Mouse (Mus musculus) E14TG2a.4 (cell line): ENCODE measurements around the gene Mael.

Source experiments
- CTCF ChIP-seq: conservative IDR thresholded peaks from 2 replicates; pipeline ENCODE4 v1.5.1; 2014; ENCODE audit warnings: low read length
- NANOG ChIP-seq: IDR thresholded peaks from 2 replicates; pipeline ENCODE4 v1.6.1; 2014; ENCODE audit warnings: borderline replicate concordance, low read length, mixed read lengths
- POU5F1 ChIP-seq: IDR thresholded peaks from 2 replicates; pipeline ENCODE4 v1.6.1; 2014; ENCODE audit warnings: low read length, borderline replicate concordance

DNA sequence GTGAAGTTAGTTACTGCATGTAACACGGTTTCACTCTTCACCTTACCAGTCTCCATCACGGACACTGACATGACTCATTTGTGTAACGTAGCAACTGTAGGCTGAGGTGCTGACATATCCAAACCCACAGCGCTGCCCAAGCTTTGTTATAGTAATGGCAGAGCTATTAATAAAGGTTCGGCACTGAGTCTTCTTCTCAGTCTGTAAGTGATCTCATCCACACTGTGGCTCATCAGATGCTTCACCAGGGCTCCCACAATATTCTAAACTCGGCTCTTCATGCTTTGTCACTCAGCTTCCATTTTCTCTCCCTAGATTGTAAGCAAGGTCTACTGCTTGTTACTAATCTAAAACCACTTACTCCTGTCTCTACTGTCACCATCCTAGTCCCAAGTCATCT is 29.2 kb downstream of the Mael start:
- TF ChIP-seq CTCF, result no peak
- no peak for TF ChIP-seq NANOG
- no peak for TF ChIP-seq POU5F1
